Mouse (Mus musculus) heart, adult 2 months (tissue): ENCODE results near the gene Zcwpw1. TPM values are rescaled to one million over a fixed set of nuclear protein-coding genes. Genes with fewer than 3 reads are reported as not detected.

Experiments
- DNase-seq, 2 experiments: peaks; one replicate each; pipeline ENCODE4 v3.0.0; 2021
- H3K27ac ChIP-seq: fragments of 200-600 bp; 2 replicates; pipeline ENCODE4 v1.8.1; 2022
- H3K27me3 ChIP-seq: fragments of 200-500 bp; 2 replicates; pipeline ENCODE4 v1.6.1; 2012; ENCODE audit warnings: mild to moderate bottlenecking, low read length, inconsistent platforms, mixed read lengths; ENCODE audit not compliant: control insufficient read depth, insufficient read depth
- H3K36me3 ChIP-seq: fragments of 200-500 bp; 2 replicates; pipeline ENCODE4 v1.6.1; 2012; ENCODE audit warnings: low read length, inconsistent platforms; ENCODE audit not compliant: control insufficient read depth, insufficient read depth
- H3K4me1 ChIP-seq: fragments of 200-500 bp; 2 replicates; pipeline ENCODE4 v1.6.1; 2011; ENCODE audit warnings: low read length; ENCODE audit not compliant: control insufficient read depth, insufficient read depth
- H3K4me3 ChIP-seq: fragments of 200-600 bp; 2 replicates; pipeline ENCODE4 v1.8.1; 2022
- H3K79me2 ChIP-seq: fragments of 200-500 bp; replicated peaks from 2 replicates; pipeline ENCODE4 v1.6.1; 2012; ENCODE audit warnings: mild to moderate bottlenecking, inconsistent platforms, low read length, moderate library complexity, mixed read lengths; ENCODE audit not compliant: control insufficient read depth, insufficient read depth
- H3K9ac ChIP-seq: fragments of 200-500 bp; 2 replicates; pipeline ENCODE4 v1.6.1; 2012; ENCODE audit warnings: low read depth, mild to moderate bottlenecking, control low read depth, inconsistent platforms, low read length, mixed read lengths
- CTCF ChIP-seq: fragments of 200-600 bp; IDR thresholded peaks from 2 replicates; pipeline ENCODE4 v1.8.1; 2022; ENCODE audit warnings: antibody characterized with exemption, mild to moderate bottlenecking, moderate library complexity
- EP300 ChIP-seq: fragments of 200-500 bp; IDR thresholded peaks from 2 replicates; pipeline ENCODE4 v1.6.1; 2011; ENCODE audit warnings: low read depth, low read length, control low read depth; ENCODE audit not compliant: insufficient read depth
- POLR2A ChIP-seq: fragments of 200-500 bp; IDR thresholded peaks from 2 replicates; pipeline ENCODE4 v1.6.1; 2011; ENCODE audit warnings: mild to moderate bottlenecking, low read depth, low read length, control low read depth; ENCODE audit not compliant: insufficient read depth
- WGBS: fragments of 180-500 bp; shearing (Covaris S2); methylation state at CpG from one replicate; pipeline ENCODE4 v1.1.7; 2018; 5-methylcytosine and 5-hydroxymethylcytosine counted together
- intact Hi-C: fragments of 180-260 bp; cut with DNase I; formaldehyde crosslinking; loops from one replicate; pipeline ENCODE4 v1.15.1; 2025
- long read RNA-seq: library from polyadenylated mRNA; stranded (forward); transcript quantifications from one replicate; pipeline ENCODE4 v2.0.0, GENCODE M21; 2021
- polyA plus RNA-seq: library from polyadenylated mRNA; depleted of rRNA; stranded (reverse); fragments of >200 nt; gene quantifications from 2 replicates; pipeline ENCODE4 v1.2.3, GENCODE M21; 2012; rRNA removed
- total RNA-seq, 2 experiments: library from RNA; stranded (reverse); gene quantifications; 2 replicates each; pipeline ENCODE4 v1.2.3; 2021

Gene Zcwpw1
- total RNA-seq (under 1 TPM; 0.44 to 0.52 TPM), polyA plus RNA-seq (0.39 and 0.50 TPM in 2 replicates)
- long read RNA-seq = 0 reads

- Histone ChIP-seq H3K79me2 (peaks cover 4% of the 10 kb centered on the region; the same call in 1 of the 2 replicates), H3K36me3 (peaks cover 11% of the 10 kb centered on the region), H3K9ac (peak within 1 kb of the TSS; percentile 81)
Observed at GRCm38 (mm10) chr5:137787151-137787928, at the start of gene Zcwpw1, which contains the start of gene Mepce. TSS of gene Zcwpw1 (plus strand) at chr5:137787798. TSS of gene Mepce (minus strand) at chr5:137787655.

GRCm38 (mm10) chr5:137738516-137738915 is 49.1 kb upstream of the Zcwpw1 start:
- H3K4me3 ChIP-seq = no peak overlapping the region
- H3K27ac ChIP-seq = no peak overlapping the region
- no peaks in the 10 kb centered on the region for H3K79me2 ChIP-seq
- H3K9ac ChIP-seq = no peak overlapping the region
- no peaks in the 10 kb centered on the region for H3K4me1 ChIP-seq
- WGBS = 56% methylated on average over 5 of the region's 5 CpGs
- no peaks in the 10 kb centered on the region for H3K36me3 ChIP-seq
- TF ChIP-seq CTCF = peak; percentile 36
- no peak for TF ChIP-seq POLR2A
- no peak for TF ChIP-seq EP300
- DNase-seq = no peak
- H3K27me3 ChIP-seq = no peaks in the 10 kb centered on the region
- intact Hi-C loops = no loop called here

More at GRCm38 (mm10) chr5:137787151-137787928, at the start of gene Zcwpw1, which contains the start of gene Mepce:
- H3K4me1 ChIP-seq = peaks cover 19% of the 10 kb centered on the region
- H3K27me3 ChIP-seq = no peaks in the 10 kb centered on the region
- DNase-seq = peak; percentile 96 to 98
- TF ChIP-seq EP300 = peak; percentile 85
- peak; percentile 83 for TF ChIP-seq CTCF
- TF ChIP-seq POLR2A = peak; percentile 77
- WGBS = under 1% methylated on average over 48 of the region's 48 CpGs
- H3K27ac ChIP-seq = peak within 1 kb of the TSS; percentile 97
- peak within 1 kb of the TSS; percentile 64 for H3K4me3 ChIP-seq
- intact Hi-C loops = loop anchor here (2.0 to 10.0 kb wide), 4 partner anchors 255 to 803 kb away; partner anchors contain the start of genes Epo, Gnb2, Plod3 and Pop7

GRCm38 (mm10) chr5:137739471-137739870 is 48.1 kb upstream of the Zcwpw1 start:
- Histone ChIP-seq H3K36me3 (no peaks in the 10 kb centered on the region), H3K27ac (no peak overlapping the region), H3K9ac (no peak overlapping the region), H3K4me3 (no peak overlapping the region), H3K4me1 (no peaks in the 10 kb centered on the region), H3K27me3 (no peaks in the 10 kb centered on the region), H3K79me2 (no peaks in the 10 kb centered on the region)
- intact Hi-C loops = no loop called here
- TF ChIP-seq POLR2A (no peak), CTCF (no peak), EP300 (no peak)
- WGBS = 89% methylated on average over 9 of the region's 9 CpGs
- no peak for DNase-seq

GRCm38 (mm10) chr5:137740506-137740905 is 47.1 kb upstream of the Zcwpw1 start:
- Histone ChIP-seq H3K36me3 (no peaks in the 10 kb centered on the region), H3K79me2 (no peaks in the 10 kb centered on the region), H3K27me3 (no peaks in the 10 kb centered on the region), H3K4me1 (peaks cover 1% of the 10 kb centered on the region; the same call in 1 of the 2 replicates), H3K9ac (no peak overlapping the region), H3K27ac (no peak overlapping the region; the same call in 1 of the 2 replicates), H3K4me3 (no peak overlapping the region; the same call in 1 of the 2 replicates)
- no peak for TF ChIP-seq EP300
- no peak for TF ChIP-seq POLR2A
- no peak for TF ChIP-seq CTCF
- WGBS = 62% methylated on average over 11 of the region's 11 CpGs
- no peak for DNase-seq
- intact Hi-C loops = loop anchor here (2.0 to 5.0 kb wide), 2 partner anchors 16 to 83 kb away; no protein-coding TSS in a partner anchor

GRCm38 (mm10) chr5:137741023-137741931 is 46.3 kb upstream of the Zcwpw1 start, which contains the start of gene Nyap1:
TSS of gene Nyap1 (minus strand) at chr5:137741607.
- H3K4me3 ChIP-seq = peak within 1 kb of the TSS; percentile 69
- peak; percentile 85 to 89 for DNase-seq
- H3K36me3 ChIP-seq = no peaks in the 10 kb centered on the region
- peaks cover 1% of the 10 kb centered on the region; the same call in 1 of the 2 replicates for H3K4me1 ChIP-seq
- no peak for TF ChIP-seq EP300
- TF ChIP-seq POLR2A = peak; percentile 54; the same call in 1 of the 2 replicates
- TF ChIP-seq CTCF = peak; percentile 93
- H3K27me3 ChIP-seq = no peaks in the 10 kb centered on the region
- intact Hi-C loops = loop anchor here (1.0 to 5.0 kb wide), 3 partner anchors 16 to 84 kb away; partner anchors contain the start of gene Agfg2
- H3K9ac ChIP-seq = peak within 1 kb of the TSS; percentile 70
- under 1% methylated on average over 60 of the region's 71 CpGs for WGBS
- H3K27ac ChIP-seq = peak within 1 kb of the TSS; percentile 67
- no peaks in the 10 kb centered on the region for H3K79me2 ChIP-seq
